Mouse (Mus musculus) hindbrain, embryonic 11.5 days (tissue): Measurements from ENCODE around the gene Ttc30b. TPM values are rescaled to one million over a fixed set of nuclear protein-coding genes. Genes with fewer than 3 reads are reported as not detected.
"Not testable (repeated sequence)": the region's sequence is repeated elsewhere in the genome, so short reads cannot be mapped to it uniquely, and the experiment has no call there.

ENCODE experiments used
- ATAC-seq: fragments of 200-750 bp; cut with Nextera tagmentation; 2 replicates; pipeline ENCODE4 v1.8.0; 2017; ENCODE audit warnings: mild to moderate bottlenecking, moderate TSS enrichment, moderate library complexity; ENCODE audit not compliant: low FRiP score
- DNase-seq: peaks from one replicate; pipeline ENCODE4 v3.0.0-alpha.2; 2015; ENCODE audit warnings: low spot score
- H3K27ac ChIP-seq: fragments of 300-500 bp; sonication (generic); 2 replicates; pipeline ENCODE4 v1.5.1; 2014; ENCODE audit warnings: mild to moderate bottlenecking, low read depth, low read length
- H3K27me3 ChIP-seq: fragments of 300-500 bp; sonication (generic); 2 replicates; pipeline ENCODE4 v1.6.1; 2014; ENCODE audit warnings: mild to moderate bottlenecking, low read length, moderate library complexity, mixed read lengths; ENCODE audit not compliant: control insufficient read depth, insufficient read depth
- H3K36me3 ChIP-seq: fragments of 300-500 bp; sonication (generic); 2 replicates; pipeline ENCODE4 v1.6.1; 2014; ENCODE audit warnings: mild to moderate bottlenecking, low read length, moderate library complexity, mixed read lengths; ENCODE audit not compliant: control insufficient read depth, insufficient read depth
- H3K4me1 ChIP-seq: fragments of 300-500 bp; sonication (generic); replicated peaks from 2 replicates; pipeline ENCODE4 v1.6.1; 2014; ENCODE audit warnings: low read length, mixed read lengths; ENCODE audit not compliant: control insufficient read depth, insufficient read depth
- H3K4me2 ChIP-seq: fragments of 300-500 bp; sonication (generic); replicated peaks from 2 replicates; pipeline ENCODE4 v1.6.1; 2014; ENCODE audit warnings: mild to moderate bottlenecking, low read depth, low read length
- H3K4me3 ChIP-seq: fragments of 300-500 bp; sonication (generic); 2 replicates; pipeline ENCODE4 v1.5.1; 2014; ENCODE audit warnings: low read depth, low read length
- H3K9ac ChIP-seq: fragments of 300-500 bp; sonication (generic); 2 replicates; pipeline ENCODE4 v1.6.1; 2014; ENCODE audit warnings: low read depth, low read length
- H3K9me3 ChIP-seq: fragments of 300-500 bp; sonication (generic); 2 replicates; pipeline ENCODE4 v1.6.1; 2016; ENCODE audit warnings: low read length; ENCODE audit not compliant: control insufficient read depth
- WGBS: fragments of 180-500 bp; shearing (Covaris S2); extraction: QIAGEN DNeasy Blood & Tissue Kit; methylation state at CpG from one replicate; pipeline ENCODE4 v1.1.7; 2014; 5-methylcytosine and 5-hydroxymethylcytosine counted together
- polyA plus RNA-seq: library from polyadenylated mRNA; unstranded; fragments of >200 nt; fragmentation: Nextera tagmentation; extraction: Ambion mirVana; gene quantifications from 2 replicates; pipeline ENCODE4 v1.2.1, GENCODE M21; 2014

Ttc30b gene
- polyA plus RNA-seq, 1 experiment from 2014 or later: 10.6 TPM

DNA sequence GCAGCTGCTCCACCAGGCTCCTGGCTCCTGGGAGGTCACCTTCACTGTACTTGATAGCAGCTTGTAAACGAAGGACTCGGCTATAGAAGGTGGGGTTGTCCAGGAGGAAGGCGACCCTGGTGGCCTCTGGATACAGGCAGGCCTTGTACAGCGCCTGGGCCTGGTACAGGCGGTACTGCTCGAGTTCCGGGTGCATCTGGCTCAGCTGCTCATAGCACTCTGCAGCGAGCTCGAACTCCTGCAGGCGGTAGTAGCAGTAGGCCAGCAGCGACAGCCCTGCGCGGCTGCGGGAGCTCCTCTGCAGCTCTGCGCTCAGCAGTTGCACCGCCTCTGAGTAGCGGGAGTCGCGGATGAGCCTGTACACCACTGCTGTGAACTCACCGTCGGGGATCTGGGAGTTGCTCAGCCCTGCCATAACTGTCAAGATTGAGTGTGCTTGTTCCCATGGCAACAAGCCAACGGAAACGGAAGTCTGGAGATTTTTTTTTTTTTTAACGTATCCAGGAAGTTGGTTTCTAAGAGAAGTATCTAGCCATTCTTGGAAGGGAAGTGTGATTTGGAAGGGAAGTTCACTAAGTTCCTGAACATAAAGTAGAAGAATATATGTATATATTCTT lies 39.5 kb upstream of the Ttc30b start, which contains the start of gene Ttc30a2:
Gene Ttc30a2 (minus strand): TSS at position 419 of the 617 bp plus-strand sequence.
- H3K36me3 ChIP-seq, H3K4me3 ChIP-seq, H3K9ac ChIP-seq, H3K27me3 ChIP-seq, H3K4me1 ChIP-seq, H3K9me3 ChIP-seq, H3K4me2 ChIP-seq, ATAC-seq, H3K27ac ChIP-seq: not testable (repeated sequence)
- WGBS: 26% methylated on average over 16 of the region's 24 CpGs
- peak; percentile 50 for DNase-seq

DNA sequence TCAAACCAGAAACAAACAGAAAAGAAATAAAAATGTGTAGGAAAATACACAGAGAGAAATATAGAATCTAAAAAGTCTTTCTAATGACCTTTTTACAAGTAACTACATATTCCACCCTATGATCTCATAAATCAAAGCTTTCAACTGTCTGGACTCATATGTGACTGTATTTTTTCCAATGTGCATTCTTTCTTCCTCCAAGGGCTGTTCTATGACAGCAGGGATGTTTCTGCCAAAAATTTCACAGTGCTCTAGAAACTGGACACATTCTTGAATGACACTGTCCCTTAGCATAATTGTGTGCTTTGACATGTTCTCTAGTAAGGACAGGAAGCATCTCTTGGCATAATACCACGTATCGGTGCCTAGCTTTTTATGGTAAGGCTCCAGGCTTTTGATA lies 37.7 kb upstream of the Ttc30b start:
- H3K9me3 ChIP-seq, ATAC-seq, H3K4me3 ChIP-seq, H3K36me3 ChIP-seq, H3K27me3 ChIP-seq, DNase-seq, H3K4me2 ChIP-seq, H3K4me1 ChIP-seq, H3K27ac ChIP-seq, H3K9ac ChIP-seq: not testable (repeated sequence)
- 90% methylated on average over 2 of the region's 2 CpGs for whole genome bisulfite sequencing

DNA sequence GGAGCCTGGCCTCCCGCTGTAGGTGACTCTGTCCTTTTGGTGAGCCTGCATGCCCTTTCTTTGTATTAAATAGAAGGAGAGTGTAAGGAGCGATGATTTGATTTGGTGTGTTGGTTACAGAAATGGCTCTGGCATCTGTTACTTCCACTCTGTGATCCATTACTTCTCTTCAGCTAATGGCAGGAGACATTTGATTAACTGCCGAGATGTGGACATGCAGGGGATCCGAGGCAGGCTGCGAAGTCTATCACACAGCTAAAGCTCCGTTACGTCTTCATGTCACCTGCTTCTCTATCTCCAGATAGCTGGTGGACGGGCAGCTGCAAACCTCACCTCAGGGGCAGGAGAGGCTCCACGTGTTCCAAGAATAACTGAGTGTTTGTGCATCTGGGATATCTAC lies 35.7 kb upstream of the Ttc30b start:
- ATAC-seq: no peak
- DNase-seq: no peak

DNA sequence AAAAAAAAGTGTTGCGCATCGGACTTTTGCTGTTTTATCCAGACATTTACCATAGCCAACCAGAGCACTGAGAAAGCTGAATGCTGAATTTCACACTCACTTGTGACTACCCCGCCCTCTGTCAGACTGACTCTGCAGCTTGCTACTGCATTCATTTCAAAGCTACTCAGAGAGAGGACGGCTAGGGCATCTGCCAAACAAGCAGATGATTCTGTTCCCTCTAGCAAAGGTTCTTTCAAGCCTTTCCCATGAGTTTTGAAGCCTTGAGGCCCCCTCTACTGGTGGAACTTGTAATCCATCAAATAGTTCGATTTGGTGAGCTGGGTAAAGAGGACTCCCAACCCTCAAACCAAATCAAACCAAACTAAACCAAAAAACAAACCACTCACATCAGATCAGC lies 26.6 kb upstream of the Ttc30b start:
- Histone ChIP-seq H3K9me3 (no peaks in the 10 kb centered on the region), H3K9ac (no peak overlapping the region), H3K36me3 (no peaks in the 10 kb centered on the region), H3K27me3 (no peaks in the 10 kb centered on the region; the same call in 1 of the 2 replicates), H3K4me3 (no peak overlapping the region), H3K27ac (no peak overlapping the region), H3K4me2 (0 out of 2 replicates have a peak overlapping the region, but pooled peaks have one; percentile 8), H3K4me1 (peaks cover 3% of the 10 kb centered on the region; the same call in 1 of the 2 replicates)
- WGBS: 19% methylated on average over 5 of the region's 5 CpGs
- ATAC-seq (peak; percentile 40; the same call in 1 of the 2 replicates), DNase-seq (peak; percentile 78)

More for the DNA sequence above, 35.7 kb upstream of the Ttc30b start:
- H3K27me3 ChIP-seq: no peaks in the 10 kb centered on the region
- WGBS: 76% methylated on average over 9 of the region's 9 CpGs
- no peaks in the 10 kb centered on the region for H3K36me3 ChIP-seq
- H3K4me1 ChIP-seq: no peaks in the 10 kb centered on the region
- no peaks in the 10 kb centered on the region for H3K9me3 ChIP-seq
- no peak overlapping the region for H3K9ac ChIP-seq
- H3K27ac ChIP-seq: no peak overlapping the region
- no peak overlapping the region for H3K4me3 ChIP-seq
- no peak overlapping the region for H3K4me2 ChIP-seq

DNA sequence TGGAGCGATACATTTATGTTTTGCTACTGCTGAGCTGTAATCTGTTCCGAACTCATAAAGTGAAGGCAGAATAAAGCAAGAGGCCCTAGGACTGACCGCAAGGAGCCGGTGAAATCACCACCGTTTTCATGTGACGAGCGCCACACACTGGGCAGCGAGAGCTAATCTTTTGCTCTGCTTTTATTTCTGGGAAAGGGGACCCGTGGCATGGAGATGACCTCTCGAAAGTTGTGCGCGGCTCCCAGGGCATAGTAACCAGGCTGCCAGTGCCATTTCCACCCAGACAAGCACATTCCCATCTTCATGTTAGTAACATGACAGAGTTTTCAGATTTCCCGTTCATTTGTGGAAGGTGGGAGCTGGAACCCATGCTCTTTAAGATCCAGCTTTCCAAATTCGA lies 26.1 kb upstream of the Ttc30b start:
- Histone ChIP-seq H3K4me3 (no peak overlapping the region), H3K4me2 (0 out of 2 replicates have a peak overlapping the region, but pooled peaks have one; percentile 8), H3K9me3 (no peaks in the 10 kb centered on the region), H3K36me3 (no peaks in the 10 kb centered on the region), H3K27ac (no peak overlapping the region), H3K9ac (no peak overlapping the region), H3K27me3 (no peaks in the 10 kb centered on the region; the same call in 1 of the 2 replicates), H3K4me1 (peaks cover 3% of the 10 kb centered on the region; the same call in 1 of the 2 replicates)
- 16% methylated on average over 14 of the region's 14 CpGs for WGBS
- peak; percentile 54; the same call in 1 of the 2 replicates for ATAC-seq
- DNase-seq: peak; percentile 72

DNA sequence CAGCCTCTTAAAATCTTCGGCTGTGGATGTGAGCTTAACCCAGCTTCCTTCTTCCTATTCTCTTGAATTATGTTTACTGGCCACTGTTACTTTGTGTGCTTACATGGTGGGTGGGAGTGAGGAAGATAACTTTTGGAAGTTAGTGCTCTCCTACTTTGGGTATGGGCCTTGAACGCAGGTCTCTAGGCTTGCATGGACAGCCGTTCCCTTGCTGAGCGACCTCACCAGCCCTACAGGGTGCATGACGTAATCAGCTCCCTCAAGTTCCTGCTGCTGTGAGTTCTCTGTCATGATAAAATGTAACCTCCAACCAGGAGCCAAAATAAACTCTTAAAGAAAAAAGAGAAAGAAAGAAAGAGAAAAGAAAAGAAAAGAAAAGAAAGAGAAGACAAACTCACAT lies 25.7 kb upstream of the Ttc30b start:
- no peaks in the 10 kb centered on the region for H3K9me3 ChIP-seq
- no peak overlapping the region for H3K4me3 ChIP-seq
- no peak overlapping the region for H3K9ac ChIP-seq
- H3K4me2 ChIP-seq: no peak overlapping the region
- DNase-seq (no peak), ATAC-seq (no peak)
- no peaks in the 10 kb centered on the region; the same call in 1 of the 2 replicates for H3K27me3 ChIP-seq
- 80% methylated on average over 5 of the region's 5 CpGs for WGBS
- no peak overlapping the region for H3K27ac ChIP-seq
- no peaks in the 10 kb centered on the region for H3K36me3 ChIP-seq
- peaks cover 3% of the 10 kb centered on the region; the same call in 1 of the 2 replicates for H3K4me1 ChIP-seq

DNA sequence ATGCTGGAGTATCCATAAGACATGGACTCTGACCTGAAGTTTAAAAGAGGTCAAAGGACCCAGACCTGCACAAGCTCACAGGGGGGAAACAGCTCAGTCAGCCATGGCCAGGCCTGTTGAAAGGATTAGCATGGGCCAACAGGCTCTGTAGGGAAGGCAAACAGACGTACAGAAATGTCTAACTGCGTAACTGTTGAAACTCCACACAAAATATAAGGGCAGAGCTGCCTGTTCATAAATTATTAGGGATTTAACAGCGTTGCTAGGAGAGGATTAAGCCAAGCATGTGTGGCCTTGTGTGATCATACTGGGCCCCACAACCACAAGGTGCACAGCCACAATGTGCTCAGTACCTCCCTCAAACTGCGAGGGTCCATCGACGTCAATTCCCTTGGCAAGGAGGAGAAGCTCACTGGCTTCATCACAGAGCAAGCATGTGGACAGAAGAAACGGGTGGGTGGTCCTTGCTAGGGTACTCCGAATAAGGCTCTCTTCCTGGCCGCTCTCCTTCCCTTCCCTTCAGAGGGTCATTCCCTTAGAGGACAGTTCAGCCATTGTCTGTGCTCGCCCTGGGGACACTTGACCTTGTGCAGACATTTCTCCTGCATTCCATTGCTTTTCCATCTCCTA lies 24.9 kb upstream of the Ttc30b start:
- no peak for ATAC-seq
- no peak for DNase-seq

DNA sequence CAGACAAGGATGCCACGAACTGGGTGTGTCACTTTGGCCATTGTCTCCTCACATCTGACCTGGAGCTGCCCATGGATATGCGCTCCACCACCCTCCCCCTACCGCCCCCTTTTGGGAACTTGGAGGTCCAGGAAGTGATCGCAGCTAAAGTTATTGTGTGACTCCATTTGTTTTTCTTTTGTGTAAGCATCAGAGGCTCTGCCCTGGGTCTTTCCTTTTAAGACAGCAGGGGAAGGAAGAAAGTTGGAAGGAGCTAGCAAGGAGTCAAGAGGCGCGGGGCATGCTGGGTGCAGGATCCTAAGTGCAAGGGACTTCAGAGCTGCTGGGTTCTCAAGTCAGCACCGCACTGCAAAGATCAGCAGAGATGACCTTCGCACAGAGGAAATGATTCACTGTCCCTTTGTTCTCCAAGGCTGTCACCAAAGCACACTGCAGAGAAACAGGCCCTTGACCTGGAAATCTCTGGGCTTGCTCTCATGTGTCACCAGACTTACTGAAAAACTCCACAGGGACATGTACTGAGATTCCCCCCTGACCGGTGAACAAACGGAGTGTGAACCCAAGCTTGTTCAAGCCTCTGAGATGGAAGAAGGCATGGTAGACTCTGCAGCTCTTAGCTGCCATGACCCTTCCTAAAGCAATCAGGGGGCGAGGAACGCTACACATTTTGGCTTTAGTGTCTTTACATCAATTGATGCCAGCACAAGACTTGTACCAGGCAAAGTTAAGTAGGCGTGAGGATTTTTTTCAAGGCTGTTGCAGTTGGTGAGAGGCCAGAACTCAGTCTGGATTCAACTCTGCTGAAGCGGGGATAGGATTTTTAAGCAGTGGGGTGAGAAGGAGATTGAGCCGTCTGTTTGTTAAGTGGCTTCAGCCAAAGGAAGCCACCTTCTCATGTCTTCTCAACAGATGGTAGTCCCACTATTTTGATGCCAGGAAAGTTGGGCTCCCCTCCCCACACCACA lies 22.3 kb upstream of the Ttc30b start:
- ATAC-seq: peak; percentile 45; the same call in 1 of the 2 replicates
- H3K27me3 ChIP-seq: no peaks in the 10 kb centered on the region; the same call in 1 of the 2 replicates
- DNase-seq: peak; percentile 5
- H3K4me1 ChIP-seq: peaks cover 3% of the 10 kb centered on the region; the same call in 1 of the 2 replicates
- H3K4me2 ChIP-seq: peak overlapping the region; percentile 13
- no peak overlapping the region for H3K4me3 ChIP-seq
- no peaks in the 10 kb centered on the region for H3K9me3 ChIP-seq
- 47% methylated on average over 15 of the region's 15 CpGs for WGBS
- H3K36me3 ChIP-seq: no peaks in the 10 kb centered on the region
- no peak overlapping the region for H3K9ac ChIP-seq
- H3K27ac ChIP-seq: no peak overlapping the region

More for the DNA sequence above, 24.9 kb upstream of the Ttc30b start:
- Histone ChIP-seq H3K27ac (no peak overlapping the region), H3K9me3 (no peaks in the 10 kb centered on the region), H3K4me2 (no peak overlapping the region), H3K27me3 (no peaks in the 10 kb centered on the region; the same call in 1 of the 2 replicates), H3K4me3 (no peak overlapping the region), H3K9ac (no peak overlapping the region), H3K4me1 (peaks cover 3% of the 10 kb centered on the region; the same call in 1 of the 2 replicates), H3K36me3 (no peaks in the 10 kb centered on the region)
- 66% methylated on average over 10 of the region's 10 CpGs for WGBS
